Mouse (Mus musculus) lung, postnatal 0 days (tissue): ENCODE measurements around the gene Cd164l2.

Source experiments
- CTCF ChIP-seq: IDR thresholded peaks from 2 replicates; pipeline ENCODE4 v1.5.1; 2016; ENCODE audit warnings: antibody characterized with exemption, mild to moderate bottlenecking
- EP300 ChIP-seq: IDR thresholded peaks from 2 replicates; pipeline ENCODE4 v1.6.1; 2016; ENCODE audit warnings: antibody characterized with exemption, mild to moderate bottlenecking, control low read depth

DNA sequence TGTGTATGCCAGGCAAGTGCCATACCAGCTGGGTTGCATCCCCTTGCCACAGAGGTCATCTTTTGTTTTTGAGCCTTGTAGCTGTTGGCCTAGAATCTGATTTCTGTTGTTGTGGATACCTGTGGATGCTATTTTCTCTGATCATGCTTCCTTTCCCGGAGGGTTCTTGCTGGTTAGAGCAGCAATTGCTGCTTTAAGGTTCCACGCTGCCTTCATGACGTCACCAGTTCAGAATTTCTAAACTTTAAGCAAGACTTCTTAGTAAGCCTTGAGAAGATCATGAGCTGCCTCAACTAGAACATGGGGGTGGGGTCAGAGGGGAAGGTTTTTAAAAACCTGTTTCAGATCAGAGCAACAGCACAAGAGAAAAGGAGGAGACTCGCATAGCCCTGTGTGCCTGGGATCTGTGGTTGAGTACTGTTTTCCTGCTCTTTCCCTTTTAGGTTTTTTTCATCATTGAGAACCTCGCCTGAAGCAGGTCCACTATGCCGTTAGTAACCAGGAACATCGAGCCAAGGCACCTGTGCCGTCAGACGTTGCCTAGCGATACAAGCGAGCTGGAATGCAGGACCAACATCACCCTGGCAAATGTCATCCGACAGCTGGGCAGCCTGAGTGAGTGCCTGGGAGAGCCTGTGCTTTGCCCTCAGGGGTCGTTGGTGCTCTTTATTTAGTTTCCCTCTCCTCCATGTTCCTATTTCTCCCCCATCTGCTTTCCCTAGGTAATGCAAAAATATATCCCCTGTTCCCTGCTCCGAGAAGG is 35.8 kb upstream of the Cd164l2 start:
- no peak for TF ChIP-seq CTCF
- no peak for TF ChIP-seq EP300
